Mouse (Mus musculus) brain, adult 2 months (tissue): ENCODE data around the gene Tmem82.

Source experiments
- DNase-seq: peaks from one replicate; pipeline ENCODE4 v3.0.0; 2011; ENCODE audit warnings: low read depth, low spot score

The Tmem82 gene

DNA sequence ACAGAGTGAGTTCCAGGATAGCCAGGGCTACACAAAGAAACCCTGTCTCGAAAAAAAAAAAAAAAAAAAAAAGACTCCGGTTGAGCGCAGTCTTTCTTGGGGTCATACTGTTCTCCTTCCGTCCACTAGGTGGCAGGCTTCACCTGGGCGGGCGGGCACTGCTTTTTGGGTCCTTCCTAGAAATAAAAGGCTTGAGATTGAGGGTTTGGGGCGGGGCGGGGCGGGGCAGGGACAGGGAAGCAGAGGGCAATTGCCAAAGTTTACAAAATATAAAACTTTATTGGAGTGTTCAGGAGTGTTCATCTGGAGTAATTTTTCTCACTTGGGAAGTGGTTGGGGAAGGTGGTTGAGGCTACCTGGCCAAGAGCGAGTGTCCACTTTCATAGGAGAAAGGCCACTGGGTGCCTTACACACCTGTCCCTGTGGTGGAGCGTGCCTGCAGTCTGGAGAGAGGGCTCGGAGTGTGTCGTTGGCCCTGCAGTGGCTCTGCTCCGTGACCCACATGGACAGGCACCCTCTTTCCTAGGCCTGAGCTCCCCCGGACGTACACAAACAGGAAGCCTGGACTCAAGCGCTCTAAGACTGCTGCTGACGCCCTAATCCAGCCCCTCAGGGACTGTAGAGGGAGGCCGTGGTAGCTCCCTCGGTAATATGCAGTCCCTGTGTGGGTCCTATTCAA, at the start of gene Tmem82:
Gene Tmem82 (minus strand): TSS at position 69 of the 679 bp plus-strand sequence.
- DNase-seq, result peak; percentile 59

DNA sequence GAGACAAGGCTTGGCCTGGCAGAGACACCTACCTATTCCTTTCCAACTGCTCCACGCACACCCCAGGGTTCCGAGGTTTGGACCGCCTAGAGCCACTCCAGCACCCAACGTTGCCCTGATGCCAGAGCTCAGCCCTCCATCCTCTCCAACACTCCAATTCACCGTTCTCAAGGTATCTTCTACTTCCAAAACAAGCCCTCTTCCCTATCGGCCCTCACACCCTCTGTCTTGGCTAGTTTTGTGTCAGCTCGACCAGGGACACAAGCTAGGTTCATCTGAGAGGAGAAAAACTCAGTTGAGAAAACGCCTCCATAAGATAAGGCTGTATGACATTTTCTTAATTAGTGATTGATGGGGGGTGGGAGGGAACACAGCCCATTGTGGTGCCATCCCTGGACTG, 46.4 kb upstream of the Tmem82 start, which contains the start of gene Plekhm2:
Gene Plekhm2 (minus strand): TSS at position 101 of the 400 bp plus-strand sequence.
- no peak for DNase-seq

DNA sequence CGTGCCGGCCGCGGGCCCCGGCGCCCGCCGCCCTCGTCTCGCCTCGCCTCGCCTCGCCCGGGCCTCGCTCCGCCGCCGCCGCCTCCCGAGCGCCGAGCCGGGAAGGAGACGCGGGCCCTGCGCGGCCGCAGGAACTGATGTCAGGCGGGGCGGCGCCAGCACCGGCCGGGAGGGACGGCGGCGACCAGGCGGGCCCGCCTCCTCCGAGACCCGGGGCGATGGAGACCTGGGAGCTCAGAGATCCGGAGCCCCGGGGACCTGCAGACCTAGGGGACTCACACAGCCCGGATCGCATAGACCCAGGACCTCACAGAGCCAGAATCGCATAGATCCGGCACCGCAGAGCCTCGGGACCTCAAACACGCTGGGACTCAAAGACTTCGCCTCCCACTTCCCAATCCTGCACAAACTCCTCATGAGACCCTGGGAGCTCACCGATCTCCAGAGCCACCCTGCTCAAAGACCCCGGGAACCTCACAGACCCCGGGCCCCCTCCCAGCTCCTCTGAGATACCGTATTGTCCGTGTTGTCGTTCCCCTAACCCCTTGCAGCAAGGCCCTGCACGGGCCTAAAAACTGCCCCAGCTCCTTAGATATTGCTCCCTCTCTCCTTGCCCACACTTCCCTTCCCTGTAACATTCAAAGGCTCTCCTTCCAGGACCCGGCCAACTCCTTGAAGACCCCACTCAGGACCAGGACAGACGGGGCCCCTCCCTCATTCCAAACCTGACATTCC, 45.7 kb upstream of the Tmem82 start:
- peak; percentile 85 for DNase-seq

DNA sequence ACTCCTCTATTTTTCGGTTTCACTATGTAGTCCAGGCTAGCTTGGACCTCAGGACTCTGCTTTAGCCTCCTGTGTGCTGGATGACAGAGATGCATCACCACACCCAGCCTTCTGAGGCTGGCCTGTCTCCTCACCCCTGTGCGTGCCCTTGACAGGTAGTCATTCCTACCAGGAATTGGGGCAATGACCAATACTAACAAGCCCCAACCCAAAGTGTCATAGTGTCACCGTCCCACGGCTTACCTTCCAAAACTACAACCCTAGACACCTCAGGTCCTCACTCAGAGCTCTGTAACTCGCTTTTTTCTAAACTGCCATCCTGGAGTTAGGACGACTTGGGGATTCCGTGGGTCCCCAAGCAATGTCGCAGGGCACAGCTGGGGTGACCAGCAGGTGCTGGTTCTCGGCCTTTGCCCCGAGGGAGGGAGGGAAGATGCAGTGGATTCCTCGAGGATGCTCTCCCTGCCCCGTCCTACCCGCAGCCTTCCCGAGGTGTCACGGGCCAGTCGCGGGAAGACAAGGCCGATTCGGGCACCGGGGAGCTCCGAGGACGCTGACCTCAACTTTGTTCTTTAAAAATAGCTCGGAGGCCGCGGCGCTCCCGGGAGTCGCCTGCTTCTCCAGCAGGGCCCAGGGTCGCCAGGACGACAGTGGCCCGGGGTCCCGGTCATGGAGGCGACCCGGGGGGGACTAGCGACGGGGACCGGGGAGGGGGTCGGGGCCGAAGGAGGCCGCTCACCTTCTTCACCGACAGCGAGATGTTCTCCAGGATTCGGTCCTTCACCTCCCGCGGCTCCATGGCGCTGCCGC, 44.9 kb upstream of the Tmem82 start:
- no peak for DNase-seq

DNA sequence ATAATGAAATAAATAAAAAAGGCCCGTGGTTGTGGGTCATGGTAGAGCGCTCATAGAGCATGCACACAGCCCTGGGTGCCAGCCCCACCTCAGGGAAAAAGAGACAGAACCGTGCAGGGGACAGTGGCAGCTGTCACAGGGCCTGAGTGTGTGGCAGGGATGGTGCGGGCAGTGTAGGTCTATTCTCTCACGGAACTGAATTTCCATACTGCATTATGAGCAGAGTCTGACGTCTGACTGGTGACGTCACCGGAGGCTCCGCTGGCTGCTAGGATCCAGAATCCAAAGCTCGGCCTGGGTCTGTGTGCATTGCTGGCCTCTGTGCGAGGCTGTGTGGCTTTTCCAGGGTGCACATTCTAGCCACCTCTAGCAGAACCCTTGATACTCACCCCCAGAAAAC, 42.5 kb upstream of the Tmem82 start:
- no peak for DNase-seq

DNA sequence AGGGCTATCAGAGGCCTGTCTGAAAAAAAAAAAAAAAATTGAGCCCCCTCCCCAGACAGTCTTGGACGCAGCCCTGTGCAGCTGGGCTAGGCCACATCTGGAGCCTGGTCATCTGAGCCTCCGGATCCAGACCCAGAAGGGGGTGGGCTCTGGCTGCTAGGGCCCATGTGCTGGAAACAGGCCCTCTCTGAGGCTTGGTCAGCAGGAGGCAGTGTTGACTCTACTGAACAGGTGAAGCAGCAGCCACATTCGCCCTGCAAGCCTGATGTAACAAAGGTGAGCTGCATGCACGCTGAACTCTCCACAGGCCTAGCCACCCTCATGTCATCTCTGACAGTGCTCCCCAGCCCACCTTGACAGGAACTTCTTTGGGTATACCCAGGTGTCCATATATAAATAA, 41.3 kb upstream of the Tmem82 start:
- no peak for DNase-seq

DNA sequence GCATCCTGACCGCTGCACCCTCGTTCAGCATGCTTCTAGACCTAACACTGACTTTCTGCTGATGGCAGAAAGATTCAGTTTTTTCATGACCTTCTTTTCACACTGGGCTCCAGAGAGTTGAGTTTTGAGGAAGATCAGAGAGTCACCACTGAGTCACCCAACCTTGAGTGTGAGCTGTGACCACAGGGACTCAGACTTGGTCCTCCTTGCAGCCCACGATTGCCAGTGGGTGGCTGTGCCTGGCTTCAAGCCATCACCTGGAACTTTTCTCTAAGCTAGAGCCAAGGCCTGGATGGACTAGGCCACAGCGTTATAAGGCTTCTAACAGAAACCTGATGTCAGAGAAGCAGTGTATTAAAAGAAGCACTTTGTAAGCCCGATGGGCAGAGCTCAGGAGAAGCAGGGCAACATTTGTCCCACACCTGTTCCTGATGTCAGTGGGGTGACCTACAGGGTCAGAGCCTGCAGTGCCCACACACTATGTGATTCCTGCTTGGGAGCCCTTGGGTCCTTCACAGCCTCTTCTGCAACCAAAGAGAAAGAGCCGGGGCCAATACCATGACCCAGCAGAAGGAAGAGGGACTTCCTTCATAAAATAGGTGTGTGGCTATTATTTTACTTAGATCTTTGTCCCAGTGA, 40.5 kb upstream of the Tmem82 start:
- DNase-seq, result peak; percentile 30

DNA sequence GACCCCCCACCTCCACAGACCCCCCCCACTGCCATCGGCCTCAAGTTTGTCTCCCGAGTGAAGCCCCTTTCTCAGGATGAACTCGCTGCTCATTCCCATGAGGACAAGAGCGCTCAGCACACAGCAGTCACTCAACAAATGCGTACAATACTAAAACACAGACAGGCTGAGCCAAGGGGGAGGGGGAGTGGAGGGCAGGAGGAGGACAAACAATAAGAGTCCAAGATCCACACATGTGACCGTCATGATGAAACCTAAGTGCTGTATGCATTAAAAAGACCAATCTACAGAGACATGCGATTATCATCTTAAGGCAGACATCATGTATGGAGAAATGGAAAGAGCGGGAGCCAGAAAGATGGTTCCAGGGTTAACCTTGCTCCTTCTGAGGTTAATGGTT, 38.5 kb upstream of the Tmem82 start:
- DNase-seq, result no peak

DNA sequence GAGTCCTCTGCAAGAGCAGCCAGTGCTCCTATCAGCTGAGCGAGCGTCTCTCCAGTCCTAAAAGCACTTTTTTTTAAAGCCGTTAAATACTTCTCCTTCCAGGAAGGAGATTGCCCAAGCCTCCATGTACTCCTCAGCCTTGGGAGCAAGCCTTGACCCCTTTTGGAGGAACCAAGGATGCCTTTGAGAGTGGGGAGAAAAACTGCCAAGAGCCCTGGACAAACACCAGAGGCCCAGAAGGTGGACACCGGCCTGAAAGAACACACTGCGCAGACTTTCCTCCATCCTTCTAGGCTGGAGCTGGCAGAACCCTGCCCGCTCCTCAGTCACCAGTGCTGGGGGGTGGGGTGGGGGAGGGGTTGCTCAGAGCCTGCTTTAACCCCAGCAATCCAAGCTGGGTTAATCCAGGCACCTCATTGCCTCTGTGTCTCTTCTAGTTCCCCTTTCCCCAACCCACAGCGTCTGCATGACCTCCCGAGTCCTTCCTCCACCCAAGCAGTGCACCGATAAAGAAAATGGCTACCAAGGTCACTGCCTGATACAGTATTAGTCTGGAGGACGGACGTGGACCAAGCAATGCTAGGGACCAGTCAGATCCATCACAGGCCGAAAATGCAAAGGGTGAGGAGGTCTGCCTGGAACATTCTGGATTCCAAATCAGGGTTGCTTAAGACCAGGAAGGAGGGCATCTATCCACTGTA, 37.6 kb upstream of the Tmem82 start:
- peak; percentile 59 for DNase-seq

DNA sequence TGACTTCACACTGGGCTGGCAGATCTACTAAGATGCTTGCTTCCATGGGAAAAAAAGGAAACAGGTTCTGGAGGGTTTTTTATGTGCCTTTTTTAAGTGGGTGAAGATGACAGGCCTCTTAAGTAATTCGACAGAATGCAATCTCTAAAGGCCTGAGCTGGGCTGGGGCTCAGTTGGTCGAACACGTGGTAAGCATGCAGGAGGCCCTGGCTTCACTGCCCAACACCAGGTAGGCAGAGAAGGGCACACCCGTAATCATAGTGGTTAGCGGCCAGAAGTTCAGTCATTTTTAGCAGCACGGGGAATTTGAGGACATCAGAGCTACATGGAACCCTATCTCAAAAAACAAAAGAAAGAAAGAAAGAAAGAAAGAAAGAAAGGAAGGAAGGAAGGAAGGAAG, 36.1 kb upstream of the Tmem82 start:
- no peak for DNase-seq

DNA sequence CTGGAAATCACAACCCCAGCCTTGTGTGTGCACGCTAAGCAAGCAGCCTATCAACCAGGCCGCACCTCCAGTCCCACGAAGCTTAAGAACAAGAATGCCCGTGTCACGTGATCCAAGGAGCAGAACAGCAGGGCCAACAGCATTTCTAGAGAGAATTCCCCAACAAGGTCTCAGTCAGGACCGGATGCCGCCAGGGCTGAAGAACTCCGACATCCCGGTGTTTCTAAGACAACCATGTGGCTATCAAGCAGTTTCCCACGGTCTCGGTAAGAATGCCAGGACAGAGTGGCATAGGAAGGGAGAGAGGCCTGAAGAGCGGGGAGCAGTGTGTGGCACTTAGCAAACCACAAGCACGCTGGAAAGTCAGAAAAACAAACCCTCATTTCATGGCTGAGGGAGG, 35.4 kb upstream of the Tmem82 start:
- no peak for DNase-seq

DNA sequence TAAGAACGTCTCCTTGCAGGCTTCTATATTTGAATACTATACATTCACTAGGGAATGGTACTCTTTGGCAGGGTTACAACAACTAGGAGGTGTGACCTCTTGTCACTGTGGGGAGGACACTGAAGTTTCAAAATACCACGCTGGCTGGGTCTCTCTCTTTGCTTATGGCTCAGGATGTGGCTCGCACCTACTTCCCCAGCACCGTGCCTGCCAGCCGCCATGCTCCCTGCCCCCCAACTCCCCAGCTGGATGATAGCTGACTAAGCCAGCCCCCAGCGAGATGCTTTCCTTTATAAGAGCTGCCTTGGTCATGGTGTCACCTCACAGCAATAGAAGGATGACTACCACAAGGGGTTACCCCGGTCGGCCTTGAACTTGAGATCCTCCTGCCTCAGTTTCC, 34.6 kb upstream of the Tmem82 start:
- DNase-seq, result no peak

DNA sequence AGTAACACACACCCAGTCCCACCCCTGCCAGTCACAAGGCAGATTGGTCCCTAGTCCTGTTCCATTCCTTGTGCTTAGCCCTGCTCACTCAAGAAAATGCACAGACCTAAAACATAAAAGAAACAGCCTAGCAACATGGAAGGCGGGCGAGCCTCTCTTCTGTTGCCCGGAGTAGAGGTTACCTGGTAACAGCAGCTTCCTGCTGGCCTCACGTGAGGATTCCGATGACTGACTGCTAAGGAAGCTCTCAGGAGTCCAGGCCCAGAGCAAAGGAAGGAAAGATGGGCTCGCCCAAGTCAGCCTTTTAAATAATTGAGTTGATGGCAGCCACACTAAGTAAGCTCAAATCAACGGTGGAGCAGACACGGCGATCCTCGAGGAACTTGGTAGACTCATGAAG, 33.5 kb upstream of the Tmem82 start:
- no peak for DNase-seq

DNA sequence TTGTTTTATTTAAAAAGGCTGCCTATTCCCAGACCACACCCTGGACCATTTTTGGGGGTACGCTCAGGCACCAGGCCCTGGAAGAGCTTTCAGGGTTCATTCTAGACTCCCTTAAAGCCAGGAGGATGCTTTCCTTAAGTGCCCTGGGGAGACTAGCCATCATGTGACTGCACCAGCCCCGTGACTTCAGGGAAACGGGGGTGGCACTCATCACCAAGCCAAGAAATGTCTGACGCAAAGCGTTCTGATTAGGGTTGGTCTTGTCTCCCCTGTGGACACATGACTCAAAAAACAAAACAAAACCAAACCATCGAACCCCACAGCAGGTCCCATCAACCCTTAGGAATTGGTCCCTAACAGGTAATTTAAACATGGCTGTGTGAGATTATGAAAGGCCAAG, 32.9 kb upstream of the Tmem82 start:
- peak; percentile 41 for DNase-seq

DNA sequence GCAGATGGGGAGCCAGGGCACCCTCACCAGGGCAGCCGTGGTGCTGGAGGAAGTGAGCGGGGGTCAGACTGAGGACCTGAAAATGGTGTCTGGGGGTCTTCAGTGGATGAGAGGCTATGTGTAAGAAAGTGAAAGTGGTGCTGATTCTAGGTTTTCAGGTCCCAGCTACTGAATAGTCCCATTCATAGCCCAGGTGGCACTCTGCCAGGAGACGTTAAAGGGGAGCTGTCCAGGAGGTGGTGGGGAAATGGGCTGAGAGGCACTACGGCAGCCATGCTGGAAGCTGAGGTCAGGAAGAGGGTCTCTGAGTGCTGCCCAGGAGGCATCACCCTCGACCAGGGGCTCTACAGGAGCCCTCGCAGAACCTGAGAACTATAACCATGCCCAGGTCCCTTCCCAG, 30.8 kb upstream of the Tmem82 start:
- DNase-seq, result peak; percentile 36

DNA sequence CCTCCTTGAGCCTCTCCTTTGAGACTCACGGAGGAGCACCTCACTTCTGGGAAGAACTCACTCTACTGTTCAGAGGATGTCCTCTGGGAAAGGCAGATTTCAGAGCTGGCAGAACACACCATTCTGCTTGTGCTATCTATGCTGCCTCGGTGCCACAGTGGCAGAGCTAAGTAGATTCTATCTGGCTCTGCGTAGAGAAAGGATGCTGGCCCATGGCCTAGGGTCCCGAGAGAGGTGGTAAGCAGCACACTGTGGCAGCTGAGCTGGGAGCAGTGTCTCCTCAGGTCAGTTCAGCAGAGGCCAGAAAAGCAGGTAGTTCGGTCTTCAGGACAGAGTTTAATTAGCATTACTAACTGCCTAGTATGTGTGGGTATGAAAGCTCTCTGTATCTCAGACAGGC, 29.8 kb upstream of the Tmem82 start:
- DNase-seq, result no peak

DNA sequence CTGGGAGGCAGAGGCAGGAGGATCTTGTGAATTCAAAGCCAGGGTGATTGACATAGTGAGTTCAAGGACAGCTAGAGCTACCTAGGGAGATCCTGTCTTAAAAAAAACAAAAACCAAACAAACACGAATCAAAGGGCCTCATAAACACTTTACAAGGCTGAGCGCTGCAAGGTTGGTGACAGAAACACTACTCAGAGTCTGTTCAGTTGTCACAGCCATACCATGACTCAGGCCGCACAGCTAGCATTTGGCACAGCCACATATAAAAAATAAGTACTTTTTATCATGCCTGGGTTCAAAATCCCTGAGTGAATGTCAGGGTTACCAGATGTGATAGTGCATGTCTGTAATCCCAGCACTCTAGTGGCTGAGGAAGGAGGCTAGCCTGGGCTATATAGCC, 28.8 kb upstream of the Tmem82 start:
- DNase-seq, result no peak

DNA sequence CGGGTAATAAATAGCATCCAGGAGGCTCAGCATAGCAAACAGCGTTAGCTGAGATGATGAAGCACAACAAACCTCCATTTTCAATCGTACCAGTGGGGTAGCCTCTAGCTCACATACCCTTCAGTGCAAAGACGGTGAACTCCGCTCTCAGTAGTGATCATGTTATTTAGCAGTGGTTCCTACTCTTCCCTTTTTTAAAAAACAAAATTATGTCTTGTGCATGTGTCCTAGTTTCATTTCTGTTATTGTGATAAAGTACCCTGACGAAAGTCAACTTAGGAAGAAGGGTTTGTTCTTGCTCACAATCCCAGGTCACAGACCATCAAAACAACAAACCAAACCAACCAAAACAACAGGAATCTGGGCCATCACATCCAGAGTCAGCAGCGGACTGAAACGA, 27.6 kb upstream of the Tmem82 start:
- no peak for DNase-seq

DNA sequence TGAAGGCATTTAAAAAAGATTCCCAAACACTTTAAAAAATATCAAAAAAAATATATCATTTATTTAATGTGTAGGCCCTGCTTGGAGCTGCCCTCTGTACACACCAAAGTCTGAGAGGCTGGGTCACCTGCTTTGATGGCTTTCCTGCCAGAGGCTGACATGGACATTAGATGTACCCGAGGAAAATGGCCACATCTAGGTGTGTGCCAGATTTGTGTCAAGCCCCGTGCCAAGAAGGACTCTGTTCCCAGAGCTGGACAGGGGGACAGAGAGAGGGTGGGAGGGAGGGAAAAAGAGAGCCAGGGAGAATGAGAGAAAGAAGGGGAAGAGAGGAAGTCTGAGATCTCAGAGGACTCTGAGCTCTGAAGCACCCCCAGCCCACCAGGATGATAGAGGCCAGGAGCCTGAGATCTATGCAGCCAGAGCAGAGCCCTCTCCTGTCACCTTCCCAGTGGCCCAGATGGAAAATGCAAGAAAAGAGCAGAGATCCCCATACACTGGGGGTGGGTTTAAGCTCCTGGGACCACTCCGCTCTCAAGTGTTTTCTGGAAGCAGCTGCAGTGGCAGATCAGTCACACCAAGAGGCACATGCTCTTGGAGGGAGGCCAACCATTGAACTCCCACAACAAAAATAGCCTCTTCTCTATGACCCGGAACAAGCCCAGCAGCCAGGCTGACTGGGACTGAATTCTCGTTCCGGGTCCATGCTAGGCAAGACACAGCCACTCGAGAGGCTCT, 24.9 kb upstream of the Tmem82 start:
- peak; percentile 91 for DNase-seq

DNA sequence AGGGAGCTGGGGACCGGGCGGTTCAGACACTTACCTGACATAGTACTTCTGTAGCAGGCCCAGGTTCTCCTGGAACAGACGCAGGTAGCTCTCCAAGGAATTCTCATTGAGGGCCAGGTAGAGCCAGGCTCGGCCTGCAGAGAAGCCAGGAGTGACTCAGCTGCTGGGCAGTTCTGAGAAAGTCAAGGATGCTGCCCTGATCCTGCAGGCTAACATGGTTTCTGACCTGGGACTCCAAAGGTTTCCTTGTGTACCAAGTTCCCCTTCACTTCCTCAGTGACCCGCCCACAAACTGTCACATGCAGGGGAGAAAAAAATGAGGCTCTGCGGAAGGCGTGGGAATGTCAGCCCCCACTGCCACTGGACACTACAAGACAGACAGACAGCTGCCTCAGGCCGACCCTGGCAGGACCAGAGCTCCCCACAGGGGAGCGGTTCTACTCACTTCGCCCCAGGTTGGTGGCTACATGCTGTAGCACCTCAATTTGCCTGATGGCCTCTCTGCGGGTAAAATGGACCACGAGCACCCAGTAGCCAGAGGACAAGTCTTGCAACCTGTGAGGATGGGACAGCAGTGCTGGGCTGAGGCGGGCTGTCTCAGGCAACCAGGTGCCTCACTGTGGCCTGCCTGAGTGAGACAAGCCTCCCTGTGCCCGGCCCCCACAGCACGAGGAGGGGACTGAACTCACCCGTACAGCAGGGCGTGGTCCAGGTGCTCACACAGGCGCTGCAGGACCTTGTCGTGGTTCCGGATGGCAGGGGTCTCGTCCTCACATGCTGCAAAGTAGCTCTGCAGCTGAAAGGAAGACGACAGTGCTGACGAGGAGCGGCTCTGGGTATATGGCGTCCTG, 23.8 kb upstream of the Tmem82 start:
- DNase-seq, result no peak
